Mouse (Mus musculus): ENCODE data around the gene Tmod2. TPM values are rescaled to one million over a fixed set of nuclear protein-coding genes. Genes with fewer than 3 reads are reported as not detected.

Gene Tmod2
- total and polyA plus RNA-seq, 2 experiments from 2014 or later: 125 to 363 TPM

DNA sequence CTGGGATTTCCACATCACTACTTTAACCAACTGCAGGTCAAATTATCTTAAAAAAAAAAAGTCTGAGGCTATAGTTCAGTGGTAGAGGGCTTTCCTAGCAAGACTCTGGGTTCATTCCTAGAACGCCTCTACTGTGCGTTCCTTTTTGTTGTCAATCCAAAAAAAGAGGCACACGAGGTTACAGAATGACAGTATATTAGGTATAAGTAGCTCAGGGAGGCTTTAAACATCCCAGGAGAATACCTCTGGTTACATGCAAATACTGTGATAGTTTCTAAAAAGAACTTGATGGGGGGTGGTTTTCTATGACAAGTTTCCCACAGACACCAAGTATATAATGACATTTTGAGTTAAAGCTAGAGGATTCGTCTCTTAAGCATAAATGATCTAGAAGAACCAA, 3.6 kb downstream of the Tmod2 start:
- no peaks in the 10 kb centered on the region for H3K4me1 ChIP-seq (ENCODE audit: insufficient read depth, low read length)
- DNase-seq (ENCODE audit: low spot score): no peak
- no peak overlapping the region for H3K9ac ChIP-seq (replicated peaks; ENCODE audit: low read length)
- no peak overlapping the region for H3K27ac ChIP-seq
- H3K4me2 ChIP-seq (ENCODE audit: low read depth, low read length): no peak overlapping the region
- no peak for TF ChIP-seq CTCF (IDR thresholded peaks at IDR 0.05; ENCODE audit: low read depth)
- H3K27me3 ChIP-seq (ENCODE audit: insufficient read depth, low read length): no peaks in the 10 kb centered on the region
- peaks cover 6% of the 10 kb centered on the region; the same call in 1 of the 2 replicates for H3K36me3 ChIP-seq (ENCODE audit: insufficient read depth, low read length)
- H3K9me3 ChIP-seq (ENCODE audit: low read length): no peaks in the 10 kb centered on the region
- 89% methylated on average over 4 of the region's 4 CpGs for WGBS
- ATAC-seq: no peak
- no peak overlapping the region for H3K4me3 ChIP-seq (ENCODE audit: low read length)

DNA sequence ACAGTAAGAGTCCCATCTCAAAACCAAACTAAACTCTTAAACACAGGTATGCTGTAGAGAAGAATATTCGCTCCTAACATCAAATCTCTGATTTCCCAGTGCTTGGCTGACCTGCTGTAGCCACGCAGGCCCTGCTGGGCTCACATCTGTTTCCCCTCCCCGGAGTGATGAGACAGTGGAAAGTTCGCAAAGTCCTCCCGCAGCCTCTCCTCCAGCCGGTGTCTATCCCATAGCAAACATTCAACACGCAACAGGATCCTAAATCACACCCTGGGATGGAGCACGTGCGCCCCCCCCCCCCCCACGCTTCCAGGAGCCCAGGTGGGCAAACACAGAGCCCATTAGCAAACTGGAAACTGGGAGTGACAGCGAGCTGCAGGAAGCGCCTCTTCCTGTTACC, 9.6 kb downstream of the Tmod2 start:
- TF ChIP-seq CTCF (IDR thresholded peaks at IDR 0.05; ENCODE audit: low read depth): no peak
- Histone ChIP-seq H3K4me2 (ENCODE audit: low read depth, low read length) (no peak overlapping the region), H3K4me1 (ENCODE audit: insufficient read depth, low read length) (peaks cover 19% of the 10 kb centered on the region), H3K9me3 (ENCODE audit: low read length) (no peaks in the 10 kb centered on the region), H3K27ac (no peak overlapping the region), H3K27me3 (ENCODE audit: insufficient read depth, low read length) (no peaks in the 10 kb centered on the region), H3K36me3 (ENCODE audit: insufficient read depth, low read length) (peaks cover 8% of the 10 kb centered on the region; the same call in 1 of the 2 replicates), H3K4me3 (ENCODE audit: low read length) (no peak overlapping the region), H3K9ac (replicated peaks; ENCODE audit: low read length) (no peak overlapping the region)
- ATAC-seq (no peak), DNase-seq (ENCODE audit: low spot score) (no peak)
- 61% methylated on average over 12 of the region's 12 CpGs for WGBS

- Histone ChIP-seq H3K36me3 (ENCODE audit: insufficient read depth, low read length) (peaks cover 10% of the 10 kb centered on the region; the same call in 1 of the 2 replicates), H3K4me3 (ENCODE audit: low read length) (no peak overlapping the region), H3K27me3 (ENCODE audit: insufficient read depth, low read length) (no peaks in the 10 kb centered on the region), H3K27ac (peak overlapping the region; percentile 77), H3K4me1 (ENCODE audit: insufficient read depth, low read length) (peaks cover 19% of the 10 kb centered on the region), H3K9ac (replicated peaks; ENCODE audit: low read length) (no peak overlapping the region), H3K9me3 (ENCODE audit: low read length) (no peaks in the 10 kb centered on the region), H3K4me2 (ENCODE audit: low read depth, low read length) (no peak overlapping the region)
- peak; percentile 75 for DNase-seq (ENCODE audit: low spot score)
- WGBS: 53% methylated on average over 7 of the region's 7 CpGs
- ATAC-seq: peak; percentile 30; the same call in 1 of the 2 replicates
- TF ChIP-seq CTCF (IDR thresholded peaks at IDR 0.05; ENCODE audit: low read depth): no peak
Measured at GRCm38 (mm10) chr9:75600166-75600934, 10.8 kb downstream of the Tmod2 start.

GRCm38 (mm10) chr9:75599191-75599841, 11.8 kb downstream of the Tmod2 start:
- Histone ChIP-seq H3K9me3 (ENCODE audit: low read length) (no peaks in the 10 kb centered on the region), H3K4me3 (ENCODE audit: low read length) (no peak overlapping the region), H3K4me2 (ENCODE audit: low read depth, low read length) (no peak overlapping the region), H3K27ac (peak overlapping the region; percentile 77), H3K9ac (replicated peaks; ENCODE audit: low read length) (no peak overlapping the region), H3K36me3 (ENCODE audit: insufficient read depth, low read length) (peaks cover 12% of the 10 kb centered on the region; the same call in 1 of the 2 replicates), H3K4me1 (ENCODE audit: insufficient read depth, low read length) (peaks cover 19% of the 10 kb centered on the region), H3K27me3 (ENCODE audit: insufficient read depth, low read length) (no peaks in the 10 kb centered on the region)
- DNase-seq (ENCODE audit: low spot score): peak; percentile 94
- peak; percentile 66 for TF ChIP-seq CTCF (IDR thresholded peaks at IDR 0.05; ENCODE audit: low read depth)
- peak; percentile 96 for ATAC-seq
- whole genome bisulfite sequencing: 21% methylated on average over 5 of the region's 5 CpGs

DNA sequence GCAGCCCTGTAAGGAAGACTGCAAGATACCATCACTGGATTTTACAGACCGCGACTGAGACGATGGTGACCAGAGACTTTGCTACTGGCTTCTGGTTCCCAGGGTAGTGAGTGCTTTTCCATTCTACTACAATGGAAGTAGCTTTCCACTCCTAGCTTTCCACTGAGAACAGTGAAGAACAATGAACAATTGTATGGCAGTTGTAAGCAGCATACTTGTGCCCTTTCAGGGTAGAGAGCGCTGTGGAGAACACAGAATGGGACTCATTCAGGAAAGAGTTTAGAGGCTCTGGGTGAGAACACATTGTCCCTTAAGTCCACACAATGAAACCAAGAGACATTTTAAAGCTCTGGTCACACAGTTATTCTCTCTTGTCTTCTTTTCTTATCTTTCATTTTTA, 13.5 kb downstream of the Tmod2 start:
- peaks cover 26% of the 10 kb centered on the region for H3K36me3 ChIP-seq (ENCODE audit: insufficient read depth, low read length)
- no peak for ATAC-seq
- TF ChIP-seq CTCF (IDR thresholded peaks at IDR 0.05; ENCODE audit: low read depth): no peak
- no peaks in the 10 kb centered on the region for H3K27me3 ChIP-seq (ENCODE audit: insufficient read depth, low read length)
- no peak overlapping the region for H3K9ac ChIP-seq (replicated peaks; ENCODE audit: low read length)
- H3K9me3 ChIP-seq (ENCODE audit: low read length): no peaks in the 10 kb centered on the region
- no peak for DNase-seq (ENCODE audit: low spot score)
- WGBS: 68% methylated on average over 4 of the region's 4 CpGs
- peak overlapping the region; percentile 26; the same call in 1 of the 2 replicates for H3K27ac ChIP-seq
- H3K4me1 ChIP-seq (ENCODE audit: insufficient read depth, low read length): peaks cover 19% of the 10 kb centered on the region
- H3K4me2 ChIP-seq (ENCODE audit: low read depth, low read length): no peak overlapping the region
- no peak overlapping the region for H3K4me3 ChIP-seq (ENCODE audit: low read length)

GRCm38 (mm10) chr9:75597036-75597435, 14.1 kb downstream of the Tmod2 start:
- 83% methylated on average over 13 of the region's 13 CpGs for WGBS
- DNase-seq (ENCODE audit: low spot score): no peak
- H3K9me3 ChIP-seq (ENCODE audit: low read length): no peaks in the 10 kb centered on the region

More at GRCm38 (mm10) chr9:75597036-75597435, 14.1 kb downstream of the Tmod2 start:
- ATAC-seq: no peak
- H3K4me2 ChIP-seq (ENCODE audit: low read depth, low read length): no peak overlapping the region
- H3K4me3 ChIP-seq (ENCODE audit: low read length): no peak overlapping the region
- no peak for TF ChIP-seq CTCF (IDR thresholded peaks at IDR 0.05; ENCODE audit: low read depth)
- peaks cover 32% of the 10 kb centered on the region for H3K36me3 ChIP-seq (ENCODE audit: insufficient read depth, low read length)
- no peak overlapping the region for H3K9ac ChIP-seq (replicated peaks; ENCODE audit: low read length)
- peaks cover 19% of the 10 kb centered on the region for H3K4me1 ChIP-seq (ENCODE audit: insufficient read depth, low read length)
- no peaks in the 10 kb centered on the region for H3K27me3 ChIP-seq (ENCODE audit: insufficient read depth, low read length)
- peak overlapping the region; percentile 26; the same call in 1 of the 2 replicates for H3K27ac ChIP-seq

All from hindbrain, postnatal 0 days (tissue).